Mouse (Mus musculus): ENCODE results near the gene Arf3.

Gene Arf3

DNA sequence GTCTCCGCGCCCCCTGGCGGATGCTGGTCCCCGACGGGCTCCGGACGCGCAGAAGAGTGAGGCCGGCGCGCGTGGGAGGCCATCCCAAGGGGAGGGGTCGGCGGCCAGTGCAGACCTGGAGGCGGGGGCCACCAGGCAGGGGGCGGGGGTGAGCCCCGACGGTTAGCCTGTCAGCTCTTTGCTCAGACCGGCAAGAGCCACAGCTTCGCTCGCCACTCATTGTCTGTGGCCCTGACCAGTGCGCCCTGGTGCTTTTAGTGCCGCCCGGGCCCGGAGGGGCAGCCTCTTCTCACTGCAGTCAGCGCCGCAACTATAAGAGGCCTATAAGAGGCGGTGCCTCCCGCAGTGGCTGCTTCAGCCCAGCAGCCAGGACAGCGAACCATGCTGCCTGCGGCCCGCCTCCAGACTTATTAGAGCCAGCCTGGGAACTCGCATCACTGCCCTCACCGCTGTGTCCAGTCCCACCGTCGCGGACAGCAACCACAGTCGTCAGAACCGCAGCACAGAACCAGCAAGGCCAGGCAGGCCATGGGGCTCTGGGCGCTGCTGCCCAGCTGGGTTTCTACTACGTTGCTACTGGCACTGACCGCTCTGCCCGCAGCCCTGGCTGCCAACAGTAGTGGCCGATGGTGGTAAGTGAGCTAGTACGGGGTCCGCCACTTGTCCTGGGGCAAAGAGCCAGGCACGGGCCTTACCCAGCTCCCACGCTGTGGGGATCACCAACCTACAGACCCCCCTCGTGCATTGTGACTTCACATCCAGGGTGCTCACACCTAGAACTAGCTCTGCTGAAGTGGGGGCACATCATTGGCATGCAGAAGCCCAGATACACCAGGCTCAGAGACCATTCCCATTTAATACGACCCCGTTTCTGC lies 26.9 kb upstream of the Arf3 start, which contains the start of gene Wnt1:
Gene Wnt1 (plus strand): TSS at position 197 of the 875 bp plus-strand sequence.
- DNase-seq, result peak; percentile 66 to 70

DNA sequence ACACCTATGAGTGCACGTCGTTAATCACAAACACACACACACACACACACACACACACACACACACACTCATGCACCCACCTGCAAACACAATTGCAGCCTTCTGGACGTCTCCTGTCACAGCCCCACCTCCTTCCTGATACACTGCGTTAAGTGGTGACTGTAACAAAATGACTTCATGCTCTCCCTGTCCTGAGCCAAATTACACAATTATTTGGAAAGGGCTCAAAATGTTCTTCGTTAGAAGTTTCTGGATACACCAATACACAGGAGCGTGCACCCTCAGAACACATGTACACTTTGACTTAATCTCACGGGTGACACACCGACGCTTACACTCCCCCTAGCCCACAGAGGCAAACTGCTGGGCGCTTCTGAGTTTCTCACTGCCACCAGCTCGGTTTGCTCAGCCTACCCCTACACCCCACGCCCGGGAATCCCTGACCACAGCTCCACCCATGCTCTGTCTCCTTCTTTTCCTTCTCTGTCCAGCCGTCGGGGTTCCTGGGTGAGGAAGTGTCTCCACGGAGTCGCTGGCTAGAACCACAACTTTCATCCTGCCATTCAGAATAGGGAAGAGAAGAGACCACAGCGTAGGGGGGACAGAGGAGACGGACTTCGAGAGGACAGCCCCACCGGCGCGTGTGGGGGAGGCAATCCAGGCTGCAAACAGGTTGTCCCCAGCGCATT lies 26.1 kb upstream of the Arf3 start:
- DNase-seq, result no peak

DNA sequence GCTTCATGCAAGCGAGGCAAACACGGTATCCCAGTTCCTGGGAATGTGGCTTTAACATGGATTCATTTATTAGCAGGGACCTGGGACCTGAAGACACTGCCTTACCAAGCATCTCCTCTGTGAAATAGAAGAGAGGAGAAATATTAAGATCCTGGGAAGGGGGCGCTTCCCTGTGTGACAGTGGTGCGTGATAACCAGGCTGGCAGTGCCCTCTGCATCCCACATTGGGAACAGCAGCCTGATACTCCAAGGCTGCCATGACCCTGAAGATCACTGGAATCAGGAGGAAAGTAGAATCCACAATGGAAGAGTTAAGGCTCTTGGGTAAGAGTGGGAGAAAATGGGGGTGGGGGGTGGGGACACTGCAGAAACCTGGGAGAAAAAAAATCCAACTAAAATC lies 24.9 kb upstream of the Arf3 start:
- peak; percentile 65 for DNase-seq

DNA sequence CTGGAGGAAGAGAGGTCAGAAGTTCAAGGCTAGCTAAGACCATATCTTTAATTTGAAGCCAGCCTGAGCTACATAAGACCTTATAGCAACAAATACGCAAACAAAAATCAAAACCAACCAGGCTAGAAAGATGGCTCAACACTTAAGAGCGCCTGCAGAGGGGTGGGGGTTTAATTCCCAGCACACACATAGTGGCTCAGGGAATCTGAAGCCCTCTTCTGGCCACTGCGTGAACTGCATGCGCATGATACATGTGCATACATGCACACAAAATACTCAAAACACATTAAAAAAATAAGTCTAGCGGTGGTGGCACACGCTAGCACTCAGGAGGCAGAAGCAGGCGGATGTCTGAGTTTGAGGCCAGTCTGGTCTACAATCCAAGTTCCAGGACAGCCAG lies 22.7 kb upstream of the Arf3 start:
- peak; percentile 57 to 71 for DNase-seq

GRCm38 (mm10) chr15:98781166-98781565 lies 18.2 kb upstream of the Arf3 start:
- DNase-seq, result no peak

- DNase-seq, result peak in 1 of 2 experiments; percentile 31
Observed at GRCm38 (mm10) chr15:98780573-98780972, 17.6 kb upstream of the Arf3 start.

DNA sequence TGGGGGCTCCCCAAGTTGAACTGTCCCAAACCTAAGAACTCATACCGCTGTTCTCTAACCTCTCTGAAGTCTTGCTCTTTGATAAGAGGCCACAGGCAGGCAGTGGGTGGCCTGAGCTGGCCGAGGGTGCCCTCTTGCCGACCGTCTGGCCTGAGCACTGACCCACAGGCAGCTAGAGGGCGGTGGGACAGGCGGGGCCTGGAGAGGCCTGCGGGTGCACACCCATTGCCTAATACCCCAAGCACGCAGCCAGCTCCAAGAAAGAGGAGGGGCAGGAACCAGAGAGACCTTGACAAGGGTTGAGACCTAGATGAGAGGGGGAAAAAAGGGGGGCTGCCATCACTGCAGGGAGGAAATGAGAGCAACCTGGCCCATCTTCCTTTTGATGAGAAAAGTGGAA lies 17.1 kb upstream of the Arf3 start:
- no peak for DNase-seq

DNA sequence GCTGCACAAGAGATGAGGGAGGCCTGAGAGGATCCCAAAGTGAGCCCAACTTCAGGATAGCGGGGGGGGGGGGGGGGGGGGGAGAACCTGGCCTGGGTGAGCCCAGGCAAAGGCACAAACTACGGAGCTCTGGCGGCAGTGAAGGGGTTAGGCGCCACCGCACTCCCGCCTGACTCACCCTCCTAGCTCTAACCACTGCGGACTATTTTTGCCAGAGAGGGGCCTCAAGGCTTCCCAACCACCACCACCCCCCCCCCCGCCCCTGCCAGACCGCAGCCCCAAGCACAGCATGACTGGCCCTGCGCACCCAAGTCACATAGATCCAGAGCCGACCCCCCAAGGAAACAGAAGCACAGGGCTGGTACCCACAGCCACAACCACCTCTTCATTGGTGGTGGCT lies 15.8 kb upstream of the Arf3 start:
- no peak for DNase-seq

DNA sequence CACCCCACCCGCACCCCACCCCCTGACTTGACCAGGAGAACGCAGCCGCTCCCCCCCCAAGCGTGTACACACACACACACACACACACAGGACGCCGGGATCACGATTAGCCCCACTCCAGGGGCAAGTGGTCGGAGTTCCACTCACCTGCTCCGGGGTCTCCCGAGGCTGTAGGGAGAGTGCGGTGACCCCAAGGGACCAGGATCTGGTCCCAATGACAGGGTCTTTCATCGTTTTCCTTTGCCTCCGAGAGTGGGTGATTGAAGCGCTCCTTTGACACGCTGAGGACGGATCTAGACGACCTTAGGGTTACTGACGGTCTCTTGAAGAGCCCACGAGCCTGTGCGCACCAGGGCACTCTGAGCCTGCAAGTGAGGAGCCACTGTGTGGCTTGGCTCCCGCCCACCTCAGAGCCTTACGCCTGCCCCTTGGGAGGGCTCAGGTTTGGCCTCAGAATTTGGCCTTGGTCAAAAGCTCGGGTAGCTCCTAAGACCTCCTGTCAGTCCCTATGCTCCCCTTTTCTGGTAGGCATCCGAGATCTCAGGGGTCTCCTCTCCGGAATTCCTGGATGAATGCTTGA lies 15.3 kb upstream of the Arf3 start:
- DNase-seq, result no peak

GRCm38 (mm10) chr15:98777762-98778161 lies 14.7 kb upstream of the Arf3 start, which contains the start of gene Wnt10b:
Wnt10b (minus strand) TSS chr15:98778150.
- no peak for DNase-seq

DNA sequence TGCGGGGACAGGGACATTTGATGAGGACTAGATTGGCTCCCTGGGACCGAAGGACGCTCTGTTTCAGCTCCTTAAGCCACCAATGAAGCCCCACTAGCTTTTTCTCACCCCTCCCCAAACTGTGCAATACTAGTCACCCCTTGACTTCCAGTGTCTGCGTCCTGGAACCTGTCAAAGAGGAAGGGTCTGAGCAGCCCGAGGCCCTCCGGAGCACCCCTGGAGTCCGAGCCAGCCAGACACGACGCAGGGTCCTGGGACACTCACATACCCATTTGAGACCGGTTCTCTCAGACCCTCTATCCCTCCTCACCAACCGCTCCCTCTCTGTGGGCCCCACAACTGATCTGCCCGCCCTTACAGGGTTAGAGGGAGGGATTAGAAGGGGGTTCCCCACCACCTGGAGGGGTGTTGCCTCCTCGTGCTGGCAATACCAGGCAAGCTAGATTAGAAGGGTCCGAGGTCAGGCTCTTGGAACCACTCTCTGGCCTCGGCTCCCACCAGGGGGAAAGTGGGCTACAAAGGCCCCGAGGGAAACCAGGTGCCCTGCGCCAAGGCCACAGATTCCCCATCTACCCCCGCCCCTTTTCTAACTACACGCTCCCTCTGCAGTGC lies 14.1 kb upstream of the Arf3 start:
- DNase-seq, result no peak

GRCm38 (mm10) chr15:98776280-98777004 lies 13.4 kb upstream of the Arf3 start:
- DNase-seq, result peak in 1 of 2 experiments; percentile 25

GRCm38 (mm10) chr15:98775533-98775932 lies 12.5 kb upstream of the Arf3 start:
- no peak for DNase-seq

DNA sequence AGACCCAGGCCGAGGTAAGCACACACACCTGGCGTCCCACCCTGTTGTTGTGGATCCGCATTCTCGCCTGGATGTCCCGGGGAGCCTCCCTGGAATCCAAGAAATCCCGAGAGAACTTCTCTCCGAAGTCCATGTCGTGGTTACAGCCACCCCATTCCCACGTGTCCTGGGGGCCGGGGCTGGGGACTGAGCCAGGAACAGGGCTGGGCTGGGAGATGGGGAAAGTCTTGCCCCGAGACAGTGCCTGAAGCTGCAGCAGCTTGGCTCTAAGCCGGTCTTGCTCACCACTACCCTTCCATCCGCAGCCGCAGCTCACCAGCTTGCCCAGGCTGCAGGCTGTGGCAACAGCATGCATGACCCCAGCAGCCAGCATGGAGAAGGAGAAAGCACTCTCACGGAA lies 11.1 kb upstream of the Arf3 start:
- DNase-seq, result no peak

- no peak for DNase-seq
Observed at GRCm38 (mm10) chr15:98772511-98773211, 9.6 kb upstream of the Arf3 start.

GRCm38 (mm10) chr15:98771813-98772425 lies 8.9 kb upstream of the Arf3 start:
- no peak for DNase-seq

DNA sequence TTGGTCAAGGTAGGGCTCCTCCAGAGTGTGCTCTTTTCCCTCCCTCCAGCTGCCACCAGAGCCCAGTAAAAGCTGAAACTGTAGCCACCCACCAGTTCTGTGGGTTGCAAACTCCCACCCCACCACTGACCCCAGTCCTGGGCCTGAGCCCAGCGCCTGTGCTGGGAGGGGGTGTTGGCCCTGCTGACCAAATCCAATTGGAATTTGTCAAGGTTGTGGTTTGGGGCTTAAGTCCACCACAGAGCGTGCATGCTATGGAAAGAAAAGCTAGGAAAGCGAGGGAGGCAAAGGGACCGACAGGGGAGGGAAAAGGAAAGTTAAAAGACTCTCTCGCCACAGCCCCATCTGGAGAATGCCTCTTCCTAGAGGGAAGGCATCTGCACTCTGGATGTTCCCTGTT lies 5.2 kb upstream of the Arf3 start:
- no peak for DNase-seq

DNA sequence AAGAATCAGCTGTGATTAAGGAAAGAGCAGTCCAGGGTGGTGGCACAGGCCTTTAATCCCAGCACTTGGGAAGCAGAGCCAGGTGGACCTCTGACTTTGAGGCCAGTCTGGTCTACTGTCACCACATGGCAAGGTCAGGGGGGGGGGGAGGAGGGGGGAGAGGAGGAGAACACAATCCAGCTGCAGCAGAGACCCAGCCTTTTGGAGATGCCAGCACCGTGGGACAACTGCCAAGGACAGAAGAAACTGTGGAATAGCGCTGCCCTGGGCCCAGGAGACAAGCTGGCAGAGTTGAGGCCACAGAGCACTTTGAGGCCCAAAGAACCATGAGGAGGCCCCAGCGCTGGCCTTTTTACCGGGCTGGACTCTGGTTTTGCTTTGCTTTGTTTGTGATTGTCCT lies 2.9 kb upstream of the Arf3 start:
- peak in 1 of 2 experiments; percentile 37 for DNase-seq

GRCm38 (mm10) chr15:98762201-98762621 lies 803 bp downstream of the Arf3 start:
- peak; percentile 89 to 92 for DNase-seq

DNA sequence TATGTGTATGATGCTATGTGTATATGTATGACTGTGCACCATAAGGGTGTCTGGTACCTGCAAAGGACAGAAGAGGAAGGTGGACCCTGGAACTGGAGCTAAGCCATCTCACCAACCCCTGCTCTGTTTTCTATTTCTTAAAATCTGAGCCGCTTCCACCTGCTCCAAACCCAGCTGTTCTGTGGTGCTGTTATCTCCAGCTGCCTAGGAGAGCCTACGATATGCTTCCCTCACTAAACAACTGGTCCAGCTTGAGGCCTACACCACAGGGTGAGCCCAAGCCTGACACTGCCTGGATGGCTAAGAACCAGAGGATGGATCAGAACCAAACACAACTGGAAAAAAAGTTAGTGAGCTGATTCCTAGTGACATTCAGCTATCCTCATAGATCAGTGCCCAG lies 8.9 kb downstream of the Arf3 start:
- no peak for DNase-seq

- DNase-seq, result no peak
Observed at GRCm38 (mm10) chr15:98753021-98753423, 10.0 kb downstream of the Arf3 start.

Data from cerebellum, postnatal 10 days (tissue).